Mouse (Mus musculus): Measurements from ENCODE around the gene Pemt. TPM values are rescaled to one million over a fixed set of nuclear protein-coding genes. Genes with fewer than 3 reads are reported as not detected.

Gene Pemt
- total RNA-seq (2021) = 1 to 10 TPM; 1.6 to 3.0 TPM

DNA sequence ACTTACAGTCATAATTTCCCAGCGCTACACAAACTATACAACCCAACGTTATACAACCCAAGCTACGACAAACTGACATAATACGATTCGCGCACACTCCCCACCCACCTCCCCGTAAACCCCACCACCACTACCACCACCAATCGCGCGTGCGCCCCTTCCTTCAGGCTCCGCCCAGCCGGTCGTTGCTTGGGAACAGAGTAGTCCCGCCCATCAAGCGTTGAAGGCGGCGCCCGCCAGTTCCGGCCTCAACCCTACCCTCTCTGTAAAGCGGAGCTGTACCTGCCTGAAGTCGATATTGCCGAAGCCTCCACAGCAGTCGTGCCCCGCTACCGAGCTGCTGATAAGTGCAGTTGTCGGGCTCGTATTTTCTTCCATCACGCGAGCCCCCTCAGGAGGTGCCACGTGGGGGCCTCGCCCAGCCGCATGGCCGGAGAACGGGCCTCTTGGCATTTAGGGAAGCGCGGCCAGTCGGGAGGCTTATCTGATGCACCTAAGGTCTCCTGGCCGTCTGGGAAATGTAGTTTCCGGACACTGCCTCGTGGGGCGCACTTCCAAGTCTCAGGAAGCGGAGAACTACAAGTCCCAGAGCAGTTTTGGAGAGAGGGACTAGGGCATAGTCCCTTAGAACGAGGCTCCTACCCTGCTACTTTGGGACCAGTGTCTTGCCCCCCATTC, at the start of gene Pemt:
Gene Pemt, minus strand, starts transcription at position 432 of the 678 bp plus-strand sequence.
- DNase-seq (ENCODE audit: low spot score) = peak; percentile 90
- intact Hi-C loops (cut with DNase I) = no loop called here

DNA sequence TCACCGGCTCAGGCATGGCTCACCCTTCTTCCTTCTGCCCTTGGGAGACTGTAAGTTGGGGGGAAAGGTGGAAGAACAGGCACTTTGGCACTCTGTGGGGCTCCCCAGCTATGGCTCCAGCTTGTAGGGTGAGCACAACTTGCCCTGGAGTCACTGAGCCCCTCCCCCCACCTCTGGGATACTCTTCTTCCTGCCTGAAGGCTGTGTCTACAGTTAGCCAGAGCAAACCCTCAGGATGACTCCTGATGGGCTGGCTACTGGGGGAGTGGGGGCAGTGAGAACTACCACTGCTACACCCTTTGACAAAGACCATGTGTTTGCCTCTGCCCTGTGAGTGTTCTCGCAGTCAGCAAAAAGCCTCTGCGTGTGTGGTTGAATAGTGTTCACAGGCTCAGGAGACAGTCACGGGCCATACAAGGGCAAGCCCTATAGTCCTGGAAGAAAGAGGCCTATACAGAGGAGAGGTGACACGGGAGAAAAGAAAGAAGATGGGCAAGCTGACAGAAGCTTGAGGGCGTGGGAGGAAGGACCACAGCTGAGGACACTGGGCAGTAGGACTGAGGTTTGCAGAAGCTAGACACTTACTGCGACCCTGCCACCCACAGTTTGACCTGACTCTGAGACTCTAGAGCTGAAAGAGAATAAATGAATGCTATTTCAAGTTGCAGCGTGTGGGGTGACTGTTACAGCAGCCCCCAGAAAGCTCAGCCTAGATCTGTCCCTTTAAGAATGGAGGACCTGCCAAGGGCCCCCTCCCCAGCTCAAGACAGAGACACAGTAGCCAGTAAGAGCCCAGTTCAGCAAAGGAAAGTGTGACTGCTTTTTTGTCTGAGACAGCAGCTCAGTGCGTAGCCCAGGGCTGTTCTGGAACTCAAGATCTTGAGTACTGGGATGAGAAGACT, 48.9 kb upstream of the Pemt start:
- no peak for DNase-seq (ENCODE audit: low spot score)
- intact Hi-C loops (cut with DNase I) = no loop called here

DNA sequence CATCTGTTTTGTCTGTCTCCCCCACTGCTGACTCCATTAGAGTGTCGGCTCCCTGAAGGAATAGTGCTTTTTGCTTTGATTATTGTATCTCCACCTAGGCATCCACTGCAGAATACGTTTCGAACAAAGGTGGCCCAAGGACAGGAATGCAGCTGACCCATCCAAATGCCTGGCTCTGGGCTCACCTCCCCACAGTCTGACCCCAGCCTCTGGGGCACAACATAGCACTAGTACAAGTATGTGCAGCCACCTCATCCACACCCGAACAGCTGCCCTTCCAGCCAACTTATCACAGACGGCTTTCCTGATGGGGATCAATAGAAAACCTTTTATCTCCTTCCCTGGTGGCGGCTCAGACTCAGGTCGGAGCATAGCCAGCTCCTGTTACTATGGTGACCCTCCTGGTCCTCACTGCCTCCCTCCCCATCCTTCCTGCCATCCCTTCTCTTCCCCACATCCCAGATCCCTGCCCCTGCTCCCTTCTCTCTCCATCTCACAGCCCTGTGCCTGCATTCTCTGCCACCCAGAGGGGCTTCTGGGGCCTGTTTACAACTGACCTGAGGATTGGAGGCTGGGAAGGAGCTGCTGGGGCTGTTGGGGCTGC, 47.8 kb upstream of the Pemt start:
- intact Hi-C loops (cut with DNase I) = no loop called here

DNA sequence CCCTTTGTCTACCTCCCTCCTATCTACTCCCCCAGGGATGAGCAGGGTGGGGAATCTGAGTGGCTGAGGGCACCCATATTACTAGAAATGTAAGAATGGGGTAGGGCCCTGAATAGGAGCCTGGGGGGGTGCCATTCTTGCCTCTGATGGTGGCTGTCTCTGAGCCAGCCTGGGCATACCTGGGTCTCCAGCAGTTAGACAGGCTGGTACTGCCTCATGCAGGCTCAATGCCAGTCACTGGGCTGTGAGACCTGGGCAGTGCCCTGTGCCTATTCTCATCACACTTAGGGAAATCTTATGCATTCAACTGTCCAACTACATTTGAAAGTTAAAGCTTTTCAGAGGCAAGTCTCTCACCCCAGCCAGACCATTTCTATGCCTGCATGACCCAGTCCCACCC, 46.9 kb upstream of the Pemt start:
- intact Hi-C loops (cut with DNase I) = no loop called here
- no peak for DNase-seq (ENCODE audit: low spot score)

More for the DNA sequence above, 47.8 kb upstream of the Pemt start:
- no peak for DNase-seq (ENCODE audit: low spot score)

DNA sequence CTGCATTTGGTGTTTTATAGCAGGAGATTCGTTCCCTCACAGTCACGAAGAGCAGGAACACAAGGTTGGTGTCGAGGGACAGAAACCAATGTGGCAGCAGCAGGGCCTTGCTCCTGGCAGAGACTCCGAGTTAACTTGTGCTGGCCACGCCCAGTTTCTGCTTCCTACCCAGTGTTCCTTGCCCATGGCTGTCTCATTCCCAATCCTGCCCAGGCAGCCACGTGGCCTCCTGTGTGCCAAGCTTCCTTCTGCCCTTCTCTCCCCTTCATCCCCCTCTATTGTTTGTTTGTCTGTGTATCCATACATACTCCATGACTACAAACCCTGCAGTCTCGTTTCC, 45.1 kb upstream of the Pemt start:
- no peak for DNase-seq (ENCODE audit: low spot score)
- intact Hi-C loops (cut with DNase I) = no loop called here

DNA sequence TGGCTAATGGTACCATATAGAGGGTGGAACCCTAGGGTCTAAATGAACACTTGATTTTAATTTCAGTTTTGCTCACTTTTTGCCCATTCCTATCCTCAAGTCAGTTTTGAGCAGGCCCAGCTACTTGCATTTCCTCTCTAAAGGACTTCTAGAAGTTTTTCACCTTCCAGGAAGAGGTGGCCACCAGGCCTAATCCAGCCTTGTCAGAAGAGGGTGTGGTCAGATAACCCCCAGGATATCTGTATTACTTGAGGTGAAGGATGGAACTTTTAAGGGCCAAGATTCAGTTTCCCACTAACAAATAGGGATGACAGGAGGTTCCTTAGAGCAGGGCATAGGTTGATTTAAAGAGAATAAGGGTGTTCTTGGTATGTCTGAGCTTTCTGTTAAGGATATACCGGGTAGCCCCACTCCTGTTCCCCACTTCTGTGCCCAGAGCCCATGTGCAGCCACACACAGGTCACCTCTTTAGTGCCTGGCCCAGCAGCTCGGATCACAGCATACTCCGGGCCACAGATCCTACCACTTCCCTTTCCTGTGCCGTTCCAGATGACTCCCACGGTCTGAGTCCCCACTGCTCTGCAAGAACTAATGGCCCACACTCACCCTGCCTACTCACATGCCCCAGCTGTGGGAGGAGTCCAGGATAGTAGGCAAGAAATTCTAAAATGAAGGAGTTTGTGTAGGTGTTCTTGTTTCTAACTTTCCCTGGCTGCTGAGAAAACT, 44.6 kb upstream of the Pemt start:
- intact Hi-C loops (cut with DNase I) = no loop called here
- DNase-seq (ENCODE audit: low spot score) = no peak

DNA sequence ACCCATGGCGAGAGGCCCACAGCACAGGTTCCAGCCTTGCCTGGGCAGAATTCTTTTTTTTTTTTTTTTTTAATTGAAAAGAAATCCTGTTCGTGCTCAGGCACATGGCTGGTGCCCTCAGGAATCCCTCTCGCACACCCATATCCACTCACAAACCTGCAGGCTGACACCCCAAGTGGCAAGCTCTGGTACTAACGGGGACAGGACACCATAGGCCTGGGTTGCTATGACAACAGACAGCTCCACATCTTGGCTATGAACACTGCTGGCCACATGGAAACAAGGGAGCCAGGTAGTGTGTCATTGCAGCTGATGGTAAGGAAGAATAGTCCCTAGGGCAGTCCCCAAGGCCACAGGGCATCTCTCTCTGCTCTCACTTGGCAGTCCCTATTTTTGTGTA, 42.7 kb upstream of the Pemt start:
- intact Hi-C loops (cut with DNase I) = no loop called here
- no peak for DNase-seq (ENCODE audit: low spot score)

DNA sequence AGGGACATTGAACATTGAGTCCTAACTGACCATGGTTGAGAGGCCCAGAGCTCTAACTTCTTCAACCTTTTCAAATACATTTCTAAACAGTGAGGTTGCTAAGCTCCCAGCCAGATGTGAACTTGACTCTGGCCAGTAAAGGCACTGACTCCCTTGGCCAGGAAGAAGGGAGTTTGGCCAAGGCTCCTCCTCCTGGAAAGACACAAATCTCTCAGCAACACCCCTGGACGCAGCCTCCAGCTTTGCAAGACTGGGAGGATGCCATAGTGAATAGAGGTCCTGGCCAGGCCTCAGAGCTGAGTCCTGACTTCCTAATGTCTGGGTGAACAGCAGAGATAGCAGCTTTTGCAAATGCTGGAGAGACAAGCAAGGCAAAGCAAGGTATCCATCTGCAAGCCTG, 40.4 kb upstream of the Pemt start:
- peak; percentile 26 for DNase-seq (ENCODE audit: low spot score)
- intact Hi-C loops (cut with DNase I) = no loop called here

DNA sequence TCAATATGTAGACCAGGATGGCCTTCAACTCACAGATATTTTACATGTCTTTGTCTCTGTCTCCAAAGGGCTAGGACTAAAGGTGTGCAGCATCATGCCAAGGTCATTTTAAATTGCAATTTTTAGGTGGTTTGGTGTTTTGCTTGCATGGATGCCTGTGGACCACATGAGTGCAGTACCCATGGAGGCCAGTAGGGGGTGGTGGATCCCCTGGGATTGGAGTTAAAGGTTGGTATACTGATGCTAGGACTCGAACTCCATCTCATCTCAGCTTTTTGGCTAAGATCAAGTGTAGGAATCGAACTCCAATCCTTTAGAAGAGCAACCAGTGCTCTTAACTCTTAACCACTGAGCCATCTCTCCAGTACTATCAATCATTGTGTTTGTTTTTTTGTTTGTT, 38.3 kb upstream of the Pemt start:
- intact Hi-C loops (cut with DNase I) = no loop called here
- DNase-seq (ENCODE audit: low spot score) = no peak

DNA sequence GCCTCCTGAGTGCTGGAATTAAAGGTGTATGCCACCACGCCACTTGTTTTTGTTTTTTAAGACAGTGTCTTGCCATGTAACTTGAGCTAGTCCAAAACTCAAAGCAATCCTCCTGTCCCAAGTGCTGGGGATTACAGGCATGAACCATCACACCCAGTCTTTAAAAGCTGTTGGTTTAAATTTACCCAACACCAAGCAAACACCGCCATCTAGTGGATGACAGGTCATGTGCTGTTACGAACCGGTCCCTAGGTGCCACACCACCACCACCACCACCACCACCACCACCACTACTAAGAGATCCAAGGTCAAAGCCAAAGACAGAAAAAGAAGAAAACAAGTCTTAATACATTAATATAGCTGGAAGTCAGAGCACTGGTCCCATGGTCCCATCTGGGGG, 30.5 kb upstream of the Pemt start:
- no peak for DNase-seq (ENCODE audit: low spot score)
- intact Hi-C loops (cut with DNase I) = loop anchor here (2.0 to 5.0 kb wide), 2 partner anchors 49 to 112 kb away; partner anchors contain the start of gene Rasd1

DNA sequence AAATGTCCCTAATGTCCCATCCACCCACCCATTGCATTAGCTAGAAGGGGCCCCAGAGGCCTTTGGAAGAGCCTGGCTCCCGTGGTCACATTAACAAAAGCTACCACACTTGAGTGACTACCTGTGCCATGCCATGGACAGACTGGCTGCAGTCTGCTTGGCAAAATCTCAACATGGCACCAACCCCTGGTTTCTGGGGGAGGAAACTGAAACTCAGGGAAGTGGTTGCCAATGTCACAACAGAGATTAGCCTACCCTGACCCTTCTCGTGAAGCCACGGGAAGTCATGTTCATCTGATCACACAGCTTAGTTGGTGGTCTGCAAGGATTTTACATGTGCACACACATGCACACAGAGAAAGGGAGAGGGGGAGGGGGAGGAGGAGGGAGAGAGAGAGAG, 29.9 kb upstream of the Pemt start:
- intact Hi-C loops (cut with DNase I) = loop anchor here (2.0 to 5.0 kb wide), 2 partner anchors 49 to 111 kb away; partner anchors contain the start of gene Rasd1
- no peak for DNase-seq (ENCODE audit: low spot score)

DNA sequence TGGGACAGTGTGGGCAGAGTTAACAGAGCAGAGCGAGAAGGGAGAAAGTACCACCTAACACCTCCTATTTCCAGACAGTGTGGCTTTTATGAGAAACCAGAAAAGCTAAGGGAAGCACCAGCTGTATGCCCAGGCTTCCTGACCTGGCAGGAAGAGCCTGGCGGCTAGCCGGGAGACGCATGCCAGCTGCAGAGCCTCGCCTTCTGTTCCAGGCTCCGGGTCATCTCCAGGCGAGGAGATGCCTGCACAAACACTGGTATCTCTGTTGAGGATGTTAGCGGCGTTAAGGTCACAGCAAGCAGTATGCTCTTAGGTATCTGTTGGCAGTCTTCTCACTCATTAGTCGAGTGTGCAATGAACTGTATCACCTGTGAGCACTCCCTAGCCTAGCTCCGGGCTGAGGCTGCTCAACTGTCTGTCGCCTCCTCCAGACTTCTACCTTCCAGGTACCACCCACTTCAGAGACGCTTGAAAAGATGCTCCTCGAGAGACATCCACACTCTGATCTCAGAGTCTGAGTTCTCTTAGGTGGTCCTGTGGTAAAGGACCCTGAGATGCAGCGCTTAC, 27.7 kb upstream of the Pemt start:
- no peak for DNase-seq (ENCODE audit: low spot score)
- intact Hi-C loops (cut with DNase I) = no loop called here

DNA sequence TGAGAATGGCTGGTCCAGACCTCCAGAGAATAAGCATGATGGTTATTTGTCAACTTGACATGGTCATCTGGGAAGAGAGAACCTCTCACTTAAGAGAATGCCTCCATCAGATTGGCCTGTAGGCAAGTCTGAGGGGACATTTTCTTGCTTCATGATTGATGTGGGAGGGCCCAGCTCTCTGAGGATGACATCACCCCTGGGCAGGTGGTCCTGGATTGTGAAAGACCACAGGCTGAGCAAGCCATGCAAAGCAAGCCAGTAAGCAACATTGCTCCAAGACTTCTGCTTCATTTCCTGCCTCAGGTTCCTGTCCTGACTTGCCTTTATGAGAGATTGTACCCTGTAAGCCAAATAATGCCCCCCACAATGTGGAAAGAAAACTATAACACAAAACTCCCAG, 26.8 kb upstream of the Pemt start:
- DNase-seq (ENCODE audit: low spot score) = no peak
- intact Hi-C loops (cut with DNase I) = no loop called here

DNA sequence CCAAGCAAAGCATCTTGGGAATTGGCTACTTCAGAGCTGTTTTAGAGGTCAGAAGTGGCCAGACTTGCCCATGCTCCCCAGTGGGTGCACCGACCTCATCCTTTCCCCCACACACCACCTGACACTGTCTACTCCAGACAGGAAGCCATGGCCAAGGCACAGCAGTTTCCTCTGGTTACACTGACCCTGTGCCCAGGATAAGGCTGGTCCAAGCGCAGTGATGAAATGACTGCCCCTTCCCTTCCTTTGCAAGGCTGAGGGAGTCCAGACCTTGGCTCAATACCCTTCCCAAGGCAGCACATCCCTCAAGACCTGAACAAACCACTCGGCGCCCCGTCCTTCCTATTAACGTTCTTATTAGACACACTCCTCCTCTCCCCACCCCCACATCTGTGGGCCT, 24.9 kb upstream of the Pemt start:
- intact Hi-C loops (cut with DNase I) = no loop called here
- DNase-seq (ENCODE audit: low spot score) = no peak

DNA sequence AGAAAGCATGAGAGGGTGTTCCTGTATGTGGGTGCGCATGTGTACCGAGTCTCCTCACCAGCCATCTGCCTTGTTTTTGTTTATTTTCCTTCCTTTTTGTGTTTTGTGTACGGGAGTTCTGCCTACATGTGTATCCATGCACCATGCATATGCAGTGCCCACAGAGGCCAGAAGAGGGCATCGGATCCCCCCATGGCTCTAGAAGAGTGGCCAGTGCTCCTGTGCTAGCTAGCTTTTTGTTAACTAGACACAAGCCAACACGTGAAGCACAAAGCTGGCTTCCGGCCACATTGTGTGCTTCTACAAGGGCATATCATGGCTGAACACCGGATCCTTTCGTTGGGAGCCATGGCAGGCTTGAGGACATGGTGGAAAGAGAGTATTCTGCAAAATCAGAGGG, 24.3 kb upstream of the Pemt start:
- intact Hi-C loops (cut with DNase I) = no loop called here
- no peak for DNase-seq (ENCODE audit: low spot score)

DNA sequence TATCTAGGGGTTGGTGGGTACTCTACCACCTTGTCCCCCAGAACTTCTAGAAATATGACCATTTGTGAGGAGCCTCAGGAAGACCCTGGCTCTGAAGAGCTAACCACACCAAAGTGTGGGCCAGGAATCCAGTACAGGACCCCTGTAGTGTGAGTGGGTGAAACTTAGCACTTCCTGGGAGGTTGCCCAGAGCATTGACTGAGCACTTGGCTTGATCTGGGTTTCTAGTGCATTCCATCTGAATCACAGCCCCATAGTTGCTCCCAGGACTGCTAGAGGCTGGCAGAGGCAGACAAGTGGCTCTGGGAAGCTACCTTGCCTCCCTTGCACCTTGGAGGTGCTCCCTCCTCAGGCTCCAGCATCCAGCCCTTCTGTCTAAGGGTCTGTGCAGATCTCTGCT, 22.3 kb upstream of the Pemt start:
- no peak for DNase-seq (ENCODE audit: low spot score)
- intact Hi-C loops (cut with DNase I) = no loop called here

DNA sequence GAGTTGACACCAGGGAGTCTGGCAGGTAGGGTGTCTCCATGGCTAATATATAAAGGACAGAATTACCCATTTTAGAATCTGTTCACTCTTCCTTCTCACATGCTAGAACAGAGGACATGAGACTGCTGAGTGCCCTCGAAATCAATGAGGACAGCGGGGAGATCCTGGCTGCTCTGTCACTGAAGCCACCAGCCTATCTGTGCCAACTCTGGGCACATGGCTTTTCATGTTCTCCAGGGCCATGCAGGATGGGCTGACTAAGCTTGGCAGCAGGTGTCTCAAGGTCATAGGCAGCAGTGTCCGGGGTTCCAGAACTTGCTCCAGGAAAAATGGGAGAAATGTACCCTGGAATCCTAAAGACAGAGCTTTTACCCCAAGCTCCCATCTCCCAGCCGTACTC, 21.4 kb upstream of the Pemt start:
- intact Hi-C loops (cut with DNase I) = no loop called here
- DNase-seq (ENCODE audit: low spot score) = no peak

DNA sequence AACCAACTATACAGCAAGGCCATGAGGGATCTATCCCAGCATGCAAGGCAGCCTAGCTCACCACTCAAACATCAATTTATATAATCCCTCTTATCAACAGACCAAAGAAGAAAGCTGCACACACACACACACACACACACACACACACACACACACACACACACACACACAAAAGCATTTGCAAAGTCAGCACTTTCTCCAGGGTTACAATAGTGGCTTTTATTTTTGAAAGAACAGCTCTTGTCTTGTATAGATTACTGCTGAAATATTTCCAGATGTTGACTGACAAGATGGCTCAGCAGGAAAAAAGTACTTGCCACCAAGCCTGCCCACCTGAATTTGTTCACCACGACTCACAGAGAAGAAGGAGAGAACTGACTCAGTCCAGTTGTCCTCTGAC, 19.0 kb upstream of the Pemt start:
- intact Hi-C loops (cut with DNase I) = no loop called here
- DNase-seq (ENCODE audit: low spot score) = no peak

DNA sequence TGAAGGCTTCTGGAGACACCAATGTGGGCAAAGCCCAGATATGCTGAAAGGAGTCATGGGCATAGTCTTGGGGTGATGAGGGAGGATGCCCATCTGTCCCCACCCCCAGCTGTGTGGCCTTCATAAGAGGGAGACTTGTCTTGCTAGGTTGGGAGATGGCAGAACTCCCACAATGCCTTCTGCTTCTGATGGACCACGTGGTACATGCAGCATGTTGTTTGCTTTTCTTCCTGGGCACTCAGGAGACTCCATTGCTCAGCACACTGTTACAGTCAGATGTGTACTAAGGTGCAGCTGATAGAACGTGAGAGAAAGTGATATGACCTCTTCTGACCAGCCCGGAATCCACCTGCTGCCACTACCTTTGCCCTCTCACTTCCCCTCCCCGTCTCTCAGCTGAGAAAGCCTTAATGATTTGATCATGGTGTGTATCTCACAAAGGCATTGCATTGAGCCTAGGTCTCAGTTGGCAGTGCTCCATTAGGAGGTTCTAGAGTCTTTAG, 15.3 kb upstream of the Pemt start:
- intact Hi-C loops (cut with DNase I) = no loop called here

DNA sequence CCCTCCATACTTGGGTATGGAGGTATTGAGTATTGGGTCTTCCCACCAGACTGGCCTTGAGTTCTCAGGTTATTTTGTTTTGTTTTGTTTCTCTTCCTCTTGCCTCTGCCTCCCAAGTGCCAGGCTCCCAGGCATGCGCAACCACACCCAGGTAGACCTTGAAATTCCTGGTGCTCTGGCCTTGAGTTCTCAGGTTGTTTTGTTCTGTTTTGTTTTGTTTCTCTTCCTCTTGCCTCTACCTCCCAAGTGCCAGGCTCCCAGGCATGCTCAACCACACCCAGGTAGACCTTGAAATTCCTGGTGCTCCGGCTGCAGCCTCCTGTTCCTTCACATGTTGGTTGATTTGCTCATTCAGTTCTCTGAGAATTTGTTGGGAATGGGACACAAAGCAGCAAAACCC, 13.7 kb upstream of the Pemt start:
- DNase-seq (ENCODE audit: low spot score) = no peak
- intact Hi-C loops (cut with DNase I) = no loop called here

More for the DNA sequence above, 15.3 kb upstream of the Pemt start:
- no peak for DNase-seq (ENCODE audit: low spot score)
